Mouse (Mus musculus): ENCODE results near the gene Ap5z1. TPM values are rescaled to one million over a fixed set of nuclear protein-coding genes. Genes with fewer than 3 reads are reported as not detected.

Gene Ap5z1
- total RNA-seq, 2 experiments from 2014 or later, result 18.6 to 24.1 TPM

- DNase-seq (ENCODE audit: extremely low spot score in 1 of 2, low spot score in 1 of 2), result no peak
Measured at GRCm38 (mm10) chr5:142463011-142463410, 733 bp upstream of the Ap5z1 start.

- DNase-seq (ENCODE audit: extremely low spot score in 1 of 2, low spot score in 1 of 2), result no peak
Measured at GRCm38 (mm10) chr5:142468375-142468774, 4.6 kb downstream of the Ap5z1 start.

GRCm38 (mm10) chr5:142469796-142470195, 6.1 kb downstream of the Ap5z1 start:
- DNase-seq (ENCODE audit: extremely low spot score in 1 of 2, low spot score in 1 of 2), result no peak

GRCm38 (mm10) chr5:142473696-142474095, 10.0 kb downstream of the Ap5z1 start:
- DNase-seq (ENCODE audit: extremely low spot score in 1 of 2, low spot score in 1 of 2), result no peak

GRCm38 (mm10) chr5:142475669-142476068, 11.9 kb downstream of the Ap5z1 start:
- DNase-seq (ENCODE audit: extremely low spot score in 1 of 2, low spot score in 1 of 2), result no peak

- no peak for DNase-seq (ENCODE audit: extremely low spot score in 1 of 2, low spot score in 1 of 2)
Measured at GRCm38 (mm10) chr5:142477346-142477745, 13.6 kb downstream of the Ap5z1 start.

GRCm38 (mm10) chr5:142477866-142478615, 14.3 kb downstream of the Ap5z1 start:
- DNase-seq (ENCODE audit: extremely low spot score in 1 of 2, low spot score in 1 of 2), result no peak

GRCm38 (mm10) chr5:142478829-142479435, 15.2 kb downstream of the Ap5z1 start:
- peak; percentile 72 to 93 for DNase-seq (ENCODE audit: extremely low spot score in 1 of 2, low spot score in 1 of 2)

GRCm38 (mm10) chr5:142482512-142482911, 18.8 kb downstream of the Ap5z1 start:
- no peak for DNase-seq (ENCODE audit: extremely low spot score in 1 of 2, low spot score in 1 of 2)

GRCm38 (mm10) chr5:142483581-142483980, 19.8 kb downstream of the Ap5z1 start:
- DNase-seq (ENCODE audit: extremely low spot score in 1 of 2, low spot score in 1 of 2), result no peak

GRCm38 (mm10) chr5:142486654-142487053, 22.9 kb downstream of the Ap5z1 start:
- DNase-seq (ENCODE audit: extremely low spot score in 1 of 2, low spot score in 1 of 2), result no peak

GRCm38 (mm10) chr5:142489955-142490707, 26.4 kb downstream of the Ap5z1 start:
- DNase-seq (ENCODE audit: extremely low spot score in 1 of 2, low spot score in 1 of 2), result no peak

GRCm38 (mm10) chr5:142493307-142493706, 29.6 kb downstream of the Ap5z1 start:
- no peak for DNase-seq (ENCODE audit: extremely low spot score in 1 of 2, low spot score in 1 of 2)

GRCm38 (mm10) chr5:142495321-142496096, 31.8 kb downstream of the Ap5z1 start:
- no peak for DNase-seq (ENCODE audit: extremely low spot score in 1 of 2, low spot score in 1 of 2)

GRCm38 (mm10) chr5:142498964-142499363, 35.2 kb downstream of the Ap5z1 start:
- DNase-seq (ENCODE audit: extremely low spot score in 1 of 2, low spot score in 1 of 2), result peak in 1 of 2 experiments; percentile 64

- no peak for DNase-seq (ENCODE audit: extremely low spot score in 1 of 2, low spot score in 1 of 2)
Measured at GRCm38 (mm10) chr5:142500918-142501317, 37.2 kb downstream of the Ap5z1 start.

GRCm38 (mm10) chr5:142502414-142502813, 38.7 kb downstream of the Ap5z1 start:
- DNase-seq (ENCODE audit: extremely low spot score in 1 of 2, low spot score in 1 of 2), result peak; percentile 51 to 72

GRCm38 (mm10) chr5:142504175-142504574, 40.4 kb downstream of the Ap5z1 start:
- no peak for DNase-seq (ENCODE audit: extremely low spot score in 1 of 2, low spot score in 1 of 2)

GRCm38 (mm10) chr5:142505695-142506423, 42.1 kb downstream of the Ap5z1 start:
- DNase-seq (ENCODE audit: extremely low spot score in 1 of 2, low spot score in 1 of 2), result peak in 1 of 2 experiments; percentile 37

Measured in layer of hippocampus, postnatal 25 days (tissue).